Mouse (Mus musculus) lung, embryonic 14.5 days (tissue): ENCODE measurements around the gene Grk3. TPM values are rescaled to one million over a fixed set of nuclear protein-coding genes. Genes with fewer than 3 reads are reported as not detected.

Experiments
- ATAC-seq: fragments of 200-750 bp; cut with Nextera tagmentation; 2 replicates; pipeline ENCODE4 v1.8.0; 2017; ENCODE audit warnings: mild to moderate bottlenecking, moderate TSS enrichment, moderate library complexity; ENCODE audit not compliant: insufficient read depth
- DNase-seq: peaks from one replicate; pipeline ENCODE4 v3.0.0-alpha.2; 2015
- H3K27ac ChIP-seq: fragments of 300-500 bp; sonication (generic); 2 replicates; pipeline ENCODE4 v1.5.1; 2014; ENCODE audit warnings: low read depth, mild to moderate bottlenecking, moderate library complexity
- H3K27me3 ChIP-seq: fragments of 300-500 bp; sonication (generic); 2 replicates; pipeline ENCODE4 v1.6.1; 2014; ENCODE audit warnings: low read length, control low read depth; ENCODE audit not compliant: insufficient read depth
- H3K36me3 ChIP-seq: fragments of 300-500 bp; sonication (generic); 2 replicates; pipeline ENCODE4 v1.6.1; 2014; ENCODE audit warnings: control low read depth; ENCODE audit not compliant: insufficient read depth
- H3K4me1 ChIP-seq: fragments of 300-500 bp; sonication (generic); 2 replicates; pipeline ENCODE4 v1.6.1; 2014; ENCODE audit warnings: antibody characterized with exemption, control low read depth; ENCODE audit not compliant: insufficient read depth
- H3K4me2 ChIP-seq: fragments of 300-500 bp; sonication (generic); 2 replicates; pipeline ENCODE4 v1.6.1; 2014; ENCODE audit warnings: mild to moderate bottlenecking
- H3K4me3 ChIP-seq: fragments of 300-500 bp; sonication (generic); 2 replicates; pipeline ENCODE4 v1.5.1; 2014; ENCODE audit warnings: low read depth, low read length
- H3K9ac ChIP-seq: fragments of 300-500 bp; sonication (generic); 2 replicates; pipeline ENCODE4 v1.6.1; 2014
- H3K9me3 ChIP-seq: fragments of 300-500 bp; sonication (generic); 2 replicates; pipeline ENCODE4 v1.6.1; 2016; ENCODE audit warnings: low read depth, low read length, control low read depth
- CTCF ChIP-seq: IDR thresholded peaks from 2 replicates; pipeline ENCODE4 v1.5.1; 2016; ENCODE audit warnings: antibody characterized with exemption, low read depth
- WGBS: fragments of 180-500 bp; shearing (Covaris S2); extraction: QIAGEN DNeasy Blood & Tissue Kit; methylation state at CpG from one replicate; pipeline ENCODE4 v1.1.7; 2014; 5-methylcytosine and 5-hydroxymethylcytosine counted together
- polyA plus RNA-seq: library from polyadenylated mRNA; unstranded; fragments of >200 nt; fragmentation: Nextera tagmentation; extraction: Ambion mirVana; gene quantifications from 2 replicates; pipeline ENCODE4 v1.2.1, GENCODE M21; 2014

Grk3 gene
- polyA plus RNA-seq, 1 experiment from 2014 or later, result 14.1 TPM

- WGBS, result 7% methylated on average over 3 of the region's 3 CpGs
- peak; percentile 23 for DNase-seq
- no peaks in the 10 kb centered on the region for H3K9me3 ChIP-seq
- H3K4me2 ChIP-seq, result no peak overlapping the region
- ATAC-seq, result no peak
- no peak overlapping the region for H3K4me3 ChIP-seq
- no peaks in the 10 kb centered on the region for H3K4me1 ChIP-seq
- no peak for TF ChIP-seq CTCF
- no peaks in the 10 kb centered on the region for H3K36me3 ChIP-seq
- H3K27me3 ChIP-seq, result no peaks in the 10 kb centered on the region
- H3K9ac ChIP-seq, result no peak overlapping the region
- no peak overlapping the region for H3K27ac ChIP-seq
These were observed 54.7 kb downstream of the Grk3 start for GRCm38 (mm10) chr5:112960911-112961310.

DNA sequence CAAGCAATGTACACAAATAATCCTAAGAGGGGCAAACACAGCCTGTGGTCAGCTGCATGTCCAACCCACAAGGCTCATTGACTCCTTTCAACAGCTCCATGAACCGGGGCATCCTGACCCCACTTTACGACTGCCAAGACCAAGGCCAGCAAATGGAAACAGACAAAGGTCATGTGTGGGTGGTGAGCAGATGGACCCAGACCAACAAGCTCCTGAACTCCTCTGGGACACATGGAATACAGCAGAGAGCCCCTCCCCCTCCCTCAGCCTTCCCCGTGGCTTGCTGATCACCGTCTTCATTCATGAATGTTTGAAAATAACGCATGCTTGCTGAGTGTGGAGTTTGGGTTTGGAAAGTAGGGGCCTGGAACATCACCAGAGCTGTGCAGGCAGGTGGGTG, 57.3 kb downstream of the Grk3 start:
- no peak for TF ChIP-seq CTCF
- Histone ChIP-seq H3K36me3 (0 out of 2 replicates have a peak, but pooled peaks cover 3% of the 10 kb centered on the region), H3K4me1 (no peaks in the 10 kb centered on the region), H3K4me3 (no peak overlapping the region), H3K27ac (no peak overlapping the region), H3K27me3 (no peaks in the 10 kb centered on the region), H3K9me3 (no peaks in the 10 kb centered on the region), H3K9ac (no peak overlapping the region), H3K4me2 (no peak overlapping the region)
- DNase-seq (no peak), ATAC-seq (no peak)
- 62% methylated on average over 5 of the region's 5 CpGs for WGBS

GRCm38 (mm10) chr5:112956841-112957240, 58.8 kb downstream of the Grk3 start:
- H3K36me3 ChIP-seq, result 0 out of 2 replicates have a peak, but pooled peaks cover 7% of the 10 kb centered on the region
- no peak for TF ChIP-seq CTCF
- DNase-seq (no peak), ATAC-seq (no peak)
- no peaks in the 10 kb centered on the region for H3K4me1 ChIP-seq
- H3K27ac ChIP-seq, result no peak overlapping the region
- H3K4me3 ChIP-seq, result no peak overlapping the region
- no peak overlapping the region for H3K9ac ChIP-seq
- H3K27me3 ChIP-seq, result no peaks in the 10 kb centered on the region
- no peaks in the 10 kb centered on the region for H3K9me3 ChIP-seq
- H3K4me2 ChIP-seq, result no peak overlapping the region
- 67% methylated on average over 12 of the region's 12 CpGs for WGBS

- DNase-seq, result no peak
- ATAC-seq, result no peak
- no peaks in the 10 kb centered on the region for H3K4me1 ChIP-seq
These were observed 59.2 kb downstream of the Grk3 start for GRCm38 (mm10) chr5:112956368-112956767.

DNA sequence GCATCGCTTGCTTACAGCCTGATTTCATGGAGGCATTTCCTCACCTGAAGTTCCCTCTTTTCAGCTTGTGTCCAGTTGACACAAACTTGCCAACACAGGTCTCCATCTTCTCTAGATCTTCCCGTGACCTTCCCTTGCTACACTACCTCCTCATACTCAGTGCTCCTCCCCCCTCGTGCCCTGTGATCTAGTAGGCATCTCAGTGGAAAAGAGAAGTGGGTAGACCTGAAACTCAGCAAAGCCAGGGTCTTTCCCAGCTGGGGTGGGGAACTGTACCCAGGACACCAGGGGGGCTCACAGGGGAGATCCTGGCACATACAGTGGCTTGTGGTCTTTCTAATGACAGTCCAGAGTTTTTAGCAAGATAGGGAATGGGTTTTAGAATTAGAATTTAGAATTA, 64.7 kb downstream of the Grk3 start:
- Histone ChIP-seq H3K9ac (no peak overlapping the region), H3K9me3 (no peaks in the 10 kb centered on the region), H3K4me1 (no peaks in the 10 kb centered on the region), H3K27ac (no peak overlapping the region), H3K27me3 (no peaks in the 10 kb centered on the region), H3K4me2 (no peak overlapping the region), H3K4me3 (no peak overlapping the region), H3K36me3 (0 out of 2 replicates have a peak, but pooled peaks cover 7% of the 10 kb centered on the region)
- ATAC-seq, result no peak
- TF ChIP-seq CTCF, result no peak
- DNase-seq, result no peak
- 75% methylated on average over 3 of the region's 3 CpGs for WGBS

More at GRCm38 (mm10) chr5:112956368-112956767, 59.2 kb downstream of the Grk3 start:
- Histone ChIP-seq H3K4me2 (no peak overlapping the region), H3K4me3 (no peak overlapping the region), H3K36me3 (0 out of 2 replicates have a peak, but pooled peaks cover 7% of the 10 kb centered on the region), H3K27ac (no peak overlapping the region), H3K27me3 (no peaks in the 10 kb centered on the region), H3K9ac (no peak overlapping the region), H3K9me3 (no peaks in the 10 kb centered on the region)
- WGBS, result 80% methylated on average over 8 of the region's 8 CpGs
- TF ChIP-seq CTCF, result no peak

GRCm38 (mm10) chr5:112945925-112946324, 69.7 kb downstream of the Grk3 start:
- Histone ChIP-seq H3K9me3 (no peaks in the 10 kb centered on the region), H3K4me1 (no peaks in the 10 kb centered on the region), H3K4me3 (no peak overlapping the region), H3K27me3 (no peaks in the 10 kb centered on the region), H3K36me3 (0 out of 2 replicates have a peak, but pooled peaks cover 8% of the 10 kb centered on the region), H3K9ac (no peak overlapping the region), H3K4me2 (no peak overlapping the region), H3K27ac (no peak overlapping the region)
- DNase-seq (no peak), ATAC-seq (no peak)
- TF ChIP-seq CTCF, result no peak
- WGBS, result 59% methylated on average over 7 of the region's 7 CpGs

GRCm38 (mm10) chr5:112942244-112942643, 73.3 kb downstream of the Grk3 start:
- H3K36me3 ChIP-seq, result peaks cover 18% of the 10 kb centered on the region; the same call in 1 of the 2 replicates
- H3K27me3 ChIP-seq, result no peaks in the 10 kb centered on the region
- no peaks in the 10 kb centered on the region for H3K9me3 ChIP-seq
- no peak overlapping the region for H3K27ac ChIP-seq
- no peak overlapping the region for H3K9ac ChIP-seq
- no peak overlapping the region for H3K4me2 ChIP-seq
- 73% methylated on average over 7 of the region's 7 CpGs for WGBS
- no peak for DNase-seq
- no peak overlapping the region for H3K4me3 ChIP-seq
- no peaks in the 10 kb centered on the region for H3K4me1 ChIP-seq
- TF ChIP-seq CTCF, result no peak
- no peak for ATAC-seq

GRCm38 (mm10) chr5:112941001-112941400, 74.6 kb downstream of the Grk3 start:
- DNase-seq, result no peak
- H3K4me1 ChIP-seq, result no peaks in the 10 kb centered on the region
- H3K36me3 ChIP-seq, result peaks cover 18% of the 10 kb centered on the region
- H3K27ac ChIP-seq, result no peak overlapping the region
- H3K4me3 ChIP-seq, result no peak overlapping the region
- ATAC-seq, result no peak
- no peak for TF ChIP-seq CTCF
- H3K27me3 ChIP-seq, result no peaks in the 10 kb centered on the region
- H3K9me3 ChIP-seq, result no peaks in the 10 kb centered on the region
- H3K9ac ChIP-seq, result no peak overlapping the region
- H3K4me2 ChIP-seq, result no peak overlapping the region
- WGBS, result 86% methylated on average over 12 of the region's 12 CpGs
